Mouse (Mus musculus): ENCODE measurements around the gene Daam1.

Daam1 gene

GRCm38 (mm10) chr12:71901211-71901610, 70.3 kb downstream of the Daam1 start:
- DNase-seq: no peak

DNA sequence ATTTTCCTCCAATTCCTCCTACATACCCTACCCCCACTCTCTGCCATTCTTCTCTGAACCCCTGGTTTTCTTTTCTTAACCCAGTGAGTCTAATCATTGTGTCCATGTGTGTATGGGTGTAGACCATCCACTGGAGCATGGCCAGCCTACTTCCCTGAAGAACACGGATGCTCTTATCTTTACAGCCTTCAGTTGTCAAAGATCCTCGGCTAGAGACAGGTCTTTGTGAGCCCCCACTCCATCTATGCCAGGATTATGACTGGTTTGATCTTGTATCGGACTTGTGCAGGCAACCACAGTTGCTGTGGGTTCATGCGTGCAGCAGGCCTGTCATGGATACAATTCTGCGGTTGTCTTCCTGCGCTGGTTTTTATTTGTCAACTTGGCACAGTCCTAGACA, 71.0 kb downstream of the Daam1 start:
- no peak for DNase-seq

GRCm38 (mm10) chr12:71902317-71902716, 71.4 kb downstream of the Daam1 start:
- no peak for DNase-seq

DNA sequence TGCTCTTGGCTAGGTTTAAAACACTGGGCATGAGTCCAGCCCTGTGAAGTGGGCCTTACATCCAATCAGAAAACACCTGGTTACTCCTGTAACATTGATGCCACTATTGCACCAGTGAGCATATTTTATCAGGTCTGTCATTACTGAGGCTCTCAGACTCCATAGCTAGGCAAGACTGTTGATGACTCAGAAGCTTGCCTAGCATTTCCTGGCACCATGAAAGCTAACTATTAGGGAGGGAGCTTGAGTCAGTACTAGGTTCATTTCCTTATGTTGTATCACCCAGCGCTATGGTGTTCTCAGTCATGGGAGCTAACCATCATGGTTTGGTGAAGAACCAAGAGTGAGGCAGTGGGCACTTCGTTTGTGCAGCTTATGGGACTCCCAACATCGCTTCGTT, 72.3 kb downstream of the Daam1 start:
- DNase-seq: no peak

DNA sequence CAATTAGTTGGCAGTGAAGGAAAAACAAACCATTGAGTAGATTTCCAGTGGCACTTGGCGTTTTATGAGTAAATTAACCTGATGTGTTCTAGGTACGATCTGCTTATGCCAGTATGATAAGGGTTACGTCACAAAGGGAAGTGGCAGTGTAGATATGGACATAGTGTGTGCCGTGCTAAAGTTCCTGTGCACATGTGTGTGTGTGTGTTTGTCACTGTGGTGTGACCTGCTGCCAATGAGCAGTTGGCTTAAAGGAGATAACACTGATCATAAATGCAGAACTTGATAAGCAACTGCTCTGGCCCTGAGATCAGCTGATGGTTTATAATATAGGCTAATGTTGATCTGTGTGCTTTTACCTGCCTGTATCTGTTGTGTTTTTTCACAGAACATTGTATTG, 73.4 kb downstream of the Daam1 start:
- no peak for DNase-seq

DNA sequence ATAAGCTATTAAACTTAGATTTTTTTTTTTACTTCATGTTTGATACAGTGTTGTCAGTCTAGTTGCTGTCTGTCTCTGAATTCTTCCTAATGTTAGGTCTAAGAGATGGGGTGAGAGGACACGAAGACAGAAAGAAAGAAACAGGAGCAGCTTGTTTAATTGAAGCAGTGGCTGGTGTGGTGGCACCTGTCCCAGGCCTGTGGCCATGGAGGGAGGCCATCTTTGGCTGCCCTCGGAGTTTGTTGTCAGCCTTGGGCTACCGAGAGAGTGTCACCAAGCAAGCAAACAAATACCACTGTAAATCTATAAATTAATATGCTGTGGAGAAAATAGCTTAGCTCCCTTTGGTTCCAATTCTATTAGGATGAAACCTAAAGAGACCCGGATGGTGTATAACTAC, 74.0 kb downstream of the Daam1 start:
- DNase-seq: no peak

- DNase-seq: peak; percentile 49
These were observed 74.9 kb downstream of the Daam1 start for GRCm38 (mm10) chr12:71905640-71906320.

GRCm38 (mm10) chr12:71906582-71907267, 75.8 kb downstream of the Daam1 start:
- DNase-seq: no peak

DNA sequence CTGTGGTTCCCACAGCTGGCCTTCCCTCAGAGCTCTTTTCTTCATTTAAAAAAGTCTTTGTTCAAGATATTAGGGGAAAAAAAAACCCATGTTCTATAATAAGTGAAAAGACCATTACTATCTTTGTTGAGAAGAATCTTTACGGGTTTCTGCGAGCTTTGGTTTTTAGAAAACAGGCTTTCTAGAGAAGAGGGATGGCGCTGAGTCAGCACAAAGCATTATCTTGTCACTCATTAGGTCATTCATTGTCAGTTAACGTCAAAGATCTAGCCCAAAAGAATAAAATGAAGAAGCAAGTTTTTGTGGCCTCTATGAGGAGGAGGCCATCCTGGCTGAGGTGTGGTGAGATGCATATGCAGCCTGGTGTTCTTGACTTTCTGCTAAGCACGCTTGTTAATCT, 78.1 kb downstream of the Daam1 start:
- DNase-seq: no peak

GRCm38 (mm10) chr12:71910246-71910645, 79.4 kb downstream of the Daam1 start:
- no peak for DNase-seq

DNA sequence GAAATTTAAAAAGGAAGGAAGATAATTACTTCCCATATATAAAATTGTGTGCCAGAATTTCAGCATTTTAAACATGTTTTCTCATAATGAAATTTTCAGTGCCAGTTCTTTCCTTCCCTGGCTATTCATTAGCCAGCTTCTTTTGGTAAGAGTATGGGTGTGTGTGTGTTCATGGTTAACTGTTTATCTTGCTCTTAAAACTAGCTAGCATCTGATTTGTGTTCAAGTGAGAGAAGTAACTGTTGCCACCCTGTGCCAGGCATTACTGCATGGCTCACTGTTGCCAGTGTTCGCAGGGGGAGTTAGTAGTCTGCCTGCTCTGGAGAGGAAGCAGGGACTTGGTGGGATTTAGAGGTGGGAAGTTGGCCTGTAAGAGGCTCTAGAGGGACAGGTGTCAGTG, 81.4 kb downstream of the Daam1 start:
- DNase-seq: peak; percentile 38

DNA sequence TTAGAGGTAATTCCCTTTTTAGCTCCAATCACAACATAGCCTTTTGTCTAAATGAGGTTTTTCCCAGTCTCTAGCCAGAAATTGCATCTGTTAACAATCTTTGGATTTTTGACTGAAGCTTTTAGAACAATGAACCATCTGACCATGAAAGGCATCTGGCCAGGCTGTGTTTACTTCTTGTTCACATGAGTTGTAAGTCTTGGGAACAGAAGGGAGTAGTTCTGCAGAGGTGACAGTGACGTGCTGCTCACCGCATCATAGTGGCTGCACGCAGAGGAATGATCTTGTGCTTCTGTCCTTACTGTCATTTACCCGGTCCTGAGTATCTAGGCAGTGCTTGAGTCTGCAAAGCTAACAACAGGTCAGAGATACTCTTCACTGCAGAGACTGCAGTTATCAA, 88.3 kb downstream of the Daam1 start:
- DNase-seq: no peak

DNA sequence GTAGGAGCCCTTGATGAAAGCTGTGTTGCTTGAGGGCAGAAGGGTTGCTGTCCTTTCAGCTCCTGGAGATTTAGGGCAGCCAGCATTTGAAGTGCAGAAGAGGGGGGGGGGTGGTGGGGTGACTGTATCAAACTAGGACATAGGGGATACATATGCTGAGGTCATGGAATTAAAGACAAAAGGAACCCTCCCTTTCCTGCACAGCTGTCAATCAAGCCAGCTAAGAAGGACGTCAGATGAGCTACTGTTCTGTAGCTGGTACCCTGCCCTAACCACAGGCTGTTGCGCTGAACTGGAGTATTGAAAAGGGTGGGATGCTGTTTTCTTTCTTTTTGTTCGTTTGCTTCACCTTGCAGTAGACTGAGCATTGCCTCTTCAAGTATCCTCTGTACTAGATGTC, 89.1 kb downstream of the Daam1 start:
- no peak for DNase-seq

DNA sequence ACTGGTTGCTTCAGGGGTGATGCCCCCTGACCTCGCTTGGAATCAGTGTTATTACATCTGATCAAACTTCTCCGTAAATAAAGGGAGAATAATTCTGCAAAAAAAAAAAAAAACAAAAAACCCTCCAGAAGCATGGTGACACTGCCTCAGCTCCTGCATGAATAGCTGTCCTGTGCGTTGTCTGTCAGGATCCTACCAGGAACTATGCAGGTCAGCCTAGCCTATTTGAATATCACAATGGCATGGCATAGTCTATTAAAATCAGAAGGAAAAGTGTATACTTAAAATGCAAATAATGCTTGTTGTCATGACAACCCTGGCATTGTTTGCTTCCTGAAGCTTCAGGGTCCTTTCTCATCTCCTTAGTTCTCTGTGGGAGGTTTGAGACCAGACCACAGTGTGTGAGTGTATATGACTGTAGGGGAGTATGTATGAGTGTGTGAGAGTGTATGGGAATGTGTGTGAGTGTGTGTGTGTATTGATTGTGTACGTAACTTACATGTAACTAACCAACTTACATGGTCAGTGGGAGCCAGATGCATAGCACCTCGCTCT, 92.0 kb downstream of the Daam1 start:
- DNase-seq: no peak

DNA sequence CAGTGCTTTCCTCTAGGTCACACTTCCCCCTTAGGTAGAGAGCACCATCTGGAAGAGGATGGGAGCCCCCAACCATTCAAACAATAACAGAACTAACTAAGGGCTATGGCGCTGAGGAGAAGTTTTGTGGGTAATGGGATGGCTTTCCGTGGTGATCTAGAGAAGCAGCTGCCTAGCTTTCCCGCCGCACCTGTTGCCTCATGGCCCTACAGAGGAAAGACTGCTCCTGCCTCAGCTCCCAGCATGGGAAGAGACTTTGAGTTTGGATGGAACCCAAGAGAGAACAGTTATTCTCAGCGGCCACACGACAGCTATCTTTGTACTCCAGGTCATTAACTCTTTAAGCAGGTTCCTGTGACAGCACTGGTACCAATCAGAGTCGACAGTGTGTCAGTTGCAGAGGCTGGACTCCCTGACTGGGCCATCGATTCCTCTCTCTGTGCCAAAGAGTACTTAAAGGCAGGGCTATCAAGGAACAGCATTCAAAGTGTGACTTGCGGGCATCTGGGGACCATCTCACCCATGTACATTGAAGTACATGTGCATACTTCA, 94.2 kb downstream of the Daam1 start:
- no peak for DNase-seq

- DNase-seq: no peak
These were observed 95.3 kb downstream of the Daam1 start for GRCm38 (mm10) chr12:71925990-71926700.

GRCm38 (mm10) chr12:71928092-71928491, 97.2 kb downstream of the Daam1 start:
- no peak for DNase-seq

DNA sequence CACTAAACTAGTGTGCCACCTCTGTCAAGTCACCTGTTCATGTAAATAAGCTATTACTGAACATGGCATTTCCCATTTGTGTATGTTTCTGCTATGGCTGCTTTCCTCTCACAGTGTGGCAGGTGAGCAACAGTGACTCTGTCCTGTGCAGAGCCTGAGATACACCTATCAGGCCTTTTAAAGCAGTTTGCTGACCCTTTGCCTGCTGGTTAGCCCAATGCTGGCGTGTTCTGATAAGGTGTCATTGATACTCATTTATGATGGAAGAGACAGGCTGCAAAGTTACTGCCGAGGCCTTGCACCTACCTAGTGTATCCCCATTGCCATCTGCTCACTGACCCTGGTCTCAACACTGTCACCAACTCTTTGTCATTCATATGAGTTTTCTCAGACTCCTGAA, 99.0 kb downstream of the Daam1 start:
- DNase-seq: no peak

DNA sequence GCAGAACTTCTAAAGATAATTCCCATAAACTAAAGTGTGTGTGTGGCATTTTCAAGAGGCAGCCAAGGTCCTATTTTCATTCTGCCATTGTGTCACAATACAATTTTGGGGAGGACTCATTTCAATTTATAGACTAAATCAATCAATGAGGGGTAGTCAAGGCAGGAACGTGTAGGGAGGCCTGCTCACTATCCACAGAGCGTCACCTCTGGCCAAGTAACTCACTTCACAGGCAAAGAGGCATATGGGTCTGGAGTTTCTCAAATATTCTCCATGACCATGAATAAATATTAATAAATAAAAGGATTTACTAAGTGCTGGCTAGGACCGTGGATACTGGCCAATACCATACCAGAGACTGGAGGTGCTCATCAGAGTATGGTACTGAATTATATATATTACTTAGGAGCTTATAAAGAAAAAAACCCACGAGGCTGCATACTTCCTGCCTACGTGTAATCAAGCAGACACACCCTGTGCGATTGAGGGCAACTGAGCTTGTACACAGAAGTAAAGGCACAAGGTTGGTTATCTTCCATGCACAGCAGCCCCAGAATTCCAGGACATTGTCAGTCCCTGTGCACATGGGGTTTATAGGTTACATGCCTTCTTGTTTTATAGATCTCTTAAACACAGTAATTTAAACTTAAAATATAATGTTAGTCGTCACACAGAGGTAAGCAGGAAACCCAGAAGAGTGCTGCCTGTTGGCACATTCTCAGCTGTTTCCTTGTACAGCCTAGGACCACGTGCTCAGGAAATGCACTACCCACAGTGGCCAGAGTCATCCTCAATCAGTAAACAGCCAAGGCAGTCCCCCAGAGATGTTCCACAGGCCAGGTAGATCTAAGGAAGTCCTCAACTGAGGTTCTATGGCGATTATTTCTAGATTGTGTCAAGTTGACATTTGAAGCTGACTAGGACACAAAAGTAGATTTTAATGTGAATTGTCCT, 101.8 kb downstream of the Daam1 start:
- DNase-seq: no peak

DNA sequence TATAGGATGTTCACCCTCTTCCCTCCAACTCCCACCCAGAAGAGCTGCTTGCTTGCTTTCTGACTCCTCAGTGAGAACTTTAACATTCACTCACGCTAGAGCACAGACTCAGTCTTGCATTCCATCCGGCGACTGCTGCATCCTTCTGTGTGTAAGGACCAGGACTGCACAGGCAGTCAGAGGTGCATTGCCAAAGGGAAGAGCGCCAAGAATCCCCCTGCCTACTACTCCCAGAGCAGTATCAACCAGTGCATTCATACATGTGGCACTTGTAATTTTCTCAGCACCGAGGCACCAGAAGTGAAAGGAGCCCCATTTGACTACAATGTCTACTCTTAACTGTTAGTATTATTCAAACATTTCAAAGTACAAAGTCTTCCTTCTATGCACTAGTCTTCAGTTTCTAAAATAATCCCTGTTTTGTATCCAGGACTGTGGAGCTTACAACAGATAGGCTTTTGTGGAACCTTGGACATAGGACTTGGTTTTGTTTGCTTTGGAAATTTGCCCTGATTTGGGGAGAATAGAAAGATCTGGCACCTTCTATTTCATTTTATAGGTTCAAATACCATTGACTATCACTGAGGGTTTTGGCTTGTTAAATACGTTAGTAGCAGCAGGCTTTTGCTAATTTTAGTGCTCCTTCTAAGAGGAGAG, 103.2 kb downstream of the Daam1 start:
- DNase-seq: peak; percentile 25

- DNase-seq: no peak
These were observed 105.8 kb downstream of the Daam1 start for GRCm38 (mm10) chr12:71936636-71937035.

DNA sequence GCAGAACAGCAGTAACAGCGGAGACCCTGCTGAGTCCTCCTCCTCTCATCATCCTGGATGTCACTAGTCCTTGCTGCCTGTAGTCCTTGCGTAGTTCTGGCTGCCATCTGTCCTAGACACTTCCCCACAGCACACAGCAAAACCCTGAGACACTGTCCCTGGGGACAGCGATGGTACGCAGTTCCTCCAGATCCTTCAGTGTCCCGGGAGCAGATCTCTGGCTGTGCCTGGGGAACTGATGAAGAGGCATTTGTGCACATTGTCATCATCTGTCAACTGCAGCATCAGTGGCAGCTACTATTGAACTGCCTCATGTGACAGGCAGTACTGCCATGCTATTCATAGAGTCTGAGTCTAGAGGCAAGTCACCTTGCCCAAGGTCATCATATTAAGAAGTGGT, 107.6 kb downstream of the Daam1 start:
- DNase-seq: no peak

Measured in kidney, adult 9 months (tissue).